Mouse (Mus musculus) megakaryocyte, embryonic 14.5 days (primary cell): Measurements from ENCODE around the gene Alg9. TPM values are rescaled to one million over a fixed set of nuclear protein-coding genes. Genes with fewer than 3 reads are reported as not detected.

Source experiments
- H3K27me3 ChIP-seq: replicated peaks from 2 replicates; pipeline ENCODE3; 2012; ENCODE audit warnings: inconsistent platforms
- H3K36me3 ChIP-seq: replicated peaks from 2 replicates; pipeline ENCODE3; 2012; ENCODE audit warnings: low read length, inconsistent platforms, mixed read lengths
- H3K4me1 ChIP-seq: 2 replicates; pipeline ENCODE4 v1.6.1; 2012; ENCODE audit warnings: inconsistent platforms
- H3K4me3 ChIP-seq: replicated peaks from 2 replicates; pipeline ENCODE3; 2012; ENCODE audit warnings: moderate library complexity, mild to moderate bottlenecking, inconsistent platforms
- H3K9me3 ChIP-seq: 2 replicates; pipeline ENCODE4 v1.6.1; 2012; ENCODE audit warnings: inconsistent platforms
- FLI1 ChIP-seq: IDR thresholded peaks from 2 replicates; pipeline ENCODE4 v1.6.1; 2012; ENCODE audit warnings: low read length, inconsistent platforms, mixed read lengths
- GATA1 ChIP-seq: IDR thresholded peaks from 3 replicates; pipeline ENCODE4 v1.6.1; 2012; ENCODE audit warnings: mixed read lengths, low read length, inconsistent platforms, borderline replicate concordance
- polyA plus RNA-seq: library from polyadenylated mRNA; stranded (reverse); fragments of >175 nt; gene quantifications from 2 replicates; pipeline ENCODE4 v1.2.3, GENCODE M21; 2012; ENCODE audit warnings: low replicate concordance; ENCODE audit not compliant: insufficient read depth

Gene Alg9
- polyA plus RNA-seq, 1 experiment = 9.5 TPM

- no peak for TF ChIP-seq FLI1
- peak; percentile 50; the same call in 1 of the 3 replicates for TF ChIP-seq GATA1
- Histone ChIP-seq H3K4me3 (peak overlapping the region; percentile 59), H3K36me3 (peaks cover 80% of the 10 kb centered on the region), H3K27me3 (no peaks in the 10 kb centered on the region), H3K4me1 (peaks cover 75% of the 10 kb centered on the region), H3K9me3 (no peaks in the 10 kb centered on the region)
Measured at GRCm38 (mm10) chr9:50811187-50811586, 36.4 kb downstream of the Alg9 start.

DNA sequence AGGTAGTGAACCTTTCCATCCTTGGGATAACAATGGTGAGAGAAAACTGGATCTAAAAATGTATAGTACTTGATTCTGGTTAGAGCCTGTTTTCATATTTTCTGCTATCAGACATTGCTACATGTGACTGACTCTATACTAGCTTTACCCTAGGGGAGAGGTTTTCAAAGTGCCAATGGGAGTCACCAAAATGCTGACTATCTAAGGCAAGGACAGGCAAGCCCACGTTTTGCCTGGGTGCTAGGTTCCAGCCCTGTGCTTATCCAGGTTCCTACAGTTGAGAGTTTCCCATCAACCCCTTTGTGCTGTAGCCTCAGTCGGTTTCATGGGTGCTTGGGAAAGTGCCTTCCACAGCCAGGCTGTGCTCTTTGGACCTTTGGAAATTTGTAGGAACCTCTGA is 36.9 kb downstream of the Alg9 start:
- Histone ChIP-seq H3K4me3 (no peak overlapping the region), H3K36me3 (peaks cover 80% of the 10 kb centered on the region), H3K4me1 (peaks cover 73% of the 10 kb centered on the region), H3K27me3 (no peaks in the 10 kb centered on the region), H3K9me3 (no peaks in the 10 kb centered on the region)
- TF ChIP-seq GATA1 (no peak), FLI1 (no peak)

DNA sequence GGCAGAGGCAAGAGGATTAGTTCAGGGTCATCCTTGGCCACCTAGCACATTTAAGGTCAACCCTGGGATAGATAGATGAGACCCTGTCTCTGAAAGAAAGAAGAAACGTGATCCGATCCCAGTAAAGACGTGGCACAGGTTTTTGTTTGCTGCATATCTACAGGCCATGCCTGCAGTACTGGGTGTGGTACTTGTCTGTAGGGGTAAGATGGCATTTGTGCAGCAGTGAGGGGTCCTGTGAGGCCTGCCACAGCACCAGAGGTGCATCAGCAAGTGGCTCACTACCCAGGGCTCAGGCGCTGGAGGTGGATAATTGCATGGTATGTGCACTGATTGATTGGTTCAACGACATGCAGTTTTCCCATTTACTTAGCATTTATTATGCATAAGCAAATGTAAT is 39.0 kb downstream of the Alg9 start:
- TF ChIP-seq GATA1 (no peak), FLI1 (no peak)
- H3K36me3 ChIP-seq = peaks cover 78% of the 10 kb centered on the region
- peaks cover 56% of the 10 kb centered on the region for H3K4me1 ChIP-seq
- no peak overlapping the region for H3K4me3 ChIP-seq
- H3K27me3 ChIP-seq = no peaks in the 10 kb centered on the region
- no peaks in the 10 kb centered on the region for H3K9me3 ChIP-seq

- H3K4me1 ChIP-seq = peaks cover 43% of the 10 kb centered on the region
- TF ChIP-seq GATA1 = no peak
- TF ChIP-seq FLI1 = no peak
- H3K36me3 ChIP-seq = peaks cover 74% of the 10 kb centered on the region
- H3K9me3 ChIP-seq = no peaks in the 10 kb centered on the region
- H3K27me3 ChIP-seq = no peaks in the 10 kb centered on the region
- no peak overlapping the region for H3K4me3 ChIP-seq
Measured at GRCm38 (mm10) chr9:50815666-50816065, 40.8 kb downstream of the Alg9 start.

DNA sequence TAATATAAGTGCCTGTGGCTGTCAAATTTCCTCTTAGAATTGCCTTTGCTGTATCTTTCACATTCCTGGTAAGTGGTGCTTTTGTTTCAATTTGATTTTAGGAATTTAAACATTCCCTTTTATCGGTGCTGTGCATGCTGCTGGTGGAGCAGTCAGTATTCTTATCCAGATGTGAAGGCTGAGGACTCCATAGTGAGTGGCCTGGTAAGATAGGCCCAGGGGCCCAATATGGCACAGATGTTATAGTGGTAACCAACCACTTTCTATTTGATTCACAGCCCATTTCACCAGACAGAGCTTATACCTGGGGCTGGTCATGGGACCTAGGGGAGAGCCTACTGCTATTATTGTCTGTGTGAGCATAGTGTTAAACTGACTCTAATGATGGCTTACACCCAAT is 41.7 kb downstream of the Alg9 start:
- Histone ChIP-seq H3K9me3 (no peaks in the 10 kb centered on the region), H3K4me3 (no peak overlapping the region), H3K4me1 (peaks cover 36% of the 10 kb centered on the region), H3K36me3 (peaks cover 75% of the 10 kb centered on the region), H3K27me3 (no peaks in the 10 kb centered on the region)
- TF ChIP-seq FLI1 (no peak), GATA1 (no peak)

- Histone ChIP-seq H3K27me3 (no peaks in the 10 kb centered on the region), H3K9me3 (no peaks in the 10 kb centered on the region), H3K36me3 (peaks cover 83% of the 10 kb centered on the region), H3K4me1 (peaks cover 21% of the 10 kb centered on the region), H3K4me3 (no peak overlapping the region)
- TF ChIP-seq GATA1 = no peak
- TF ChIP-seq FLI1 = no peak
Measured at GRCm38 (mm10) chr9:50818050-50818449, 43.2 kb downstream of the Alg9 start.

DNA sequence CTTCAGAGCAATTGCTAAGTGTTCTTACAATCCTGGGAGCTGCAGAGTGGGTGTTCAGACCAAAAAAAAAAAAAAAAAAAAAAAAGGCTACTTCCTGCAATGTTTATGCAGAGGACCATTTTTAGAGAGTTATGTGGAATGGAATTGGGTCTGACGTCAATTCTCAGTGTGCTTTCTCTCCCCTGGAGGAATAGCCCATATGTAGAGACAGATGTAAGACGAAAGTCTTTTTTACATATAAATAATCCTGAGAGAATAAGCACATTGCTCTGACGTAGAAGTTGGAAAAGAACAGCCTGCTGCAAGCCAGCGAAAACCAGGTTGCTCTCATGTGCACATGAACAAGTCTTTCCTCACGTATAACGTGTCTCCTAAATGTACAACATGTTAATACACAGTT is 44.9 kb downstream of the Alg9 start:
- Histone ChIP-seq H3K9me3 (no peaks in the 10 kb centered on the region), H3K4me1 (peaks cover 17% of the 10 kb centered on the region), H3K4me3 (no peak overlapping the region), H3K36me3 (peaks cover 84% of the 10 kb centered on the region), H3K27me3 (no peaks in the 10 kb centered on the region)
- no peak for TF ChIP-seq FLI1
- no peak for TF ChIP-seq GATA1

GRCm38 (mm10) chr9:50821651-50822050 is 46.8 kb downstream of the Alg9 start:
- Histone ChIP-seq H3K4me1 (peaks cover 14% of the 10 kb centered on the region), H3K4me3 (no peak overlapping the region), H3K27me3 (no peaks in the 10 kb centered on the region), H3K9me3 (no peaks in the 10 kb centered on the region), H3K36me3 (peaks cover 79% of the 10 kb centered on the region)
- no peak for TF ChIP-seq FLI1
- TF ChIP-seq GATA1 = no peak

GRCm38 (mm10) chr9:50822216-50822615 is 47.4 kb downstream of the Alg9 start:
- Histone ChIP-seq H3K9me3 (no peaks in the 10 kb centered on the region), H3K27me3 (no peaks in the 10 kb centered on the region), H3K36me3 (peaks cover 78% of the 10 kb centered on the region), H3K4me3 (no peak overlapping the region), H3K4me1 (peaks cover 13% of the 10 kb centered on the region)
- TF ChIP-seq FLI1 = no peak
- no peak for TF ChIP-seq GATA1

- Histone ChIP-seq H3K36me3 (peaks cover 81% of the 10 kb centered on the region), H3K27me3 (no peaks in the 10 kb centered on the region), H3K9me3 (peaks cover under 1% of the 10 kb centered on the region; the same call in 1 of the 2 replicates), H3K4me3 (no peak overlapping the region), H3K4me1 (peaks cover 10% of the 10 kb centered on the region)
- TF ChIP-seq FLI1 (no peak), GATA1 (no peak)
Measured at GRCm38 (mm10) chr9:50823779-50824453, 49.1 kb downstream of the Alg9 start.
